Mouse (Mus musculus): ENCODE measurements around the gene Ifnlr1.
"Not testable (repeated sequence)": the region's sequence is repeated elsewhere in the genome, so short reads cannot be mapped to it uniquely, and the experiment has no call there.

Gene Ifnlr1

DNA sequence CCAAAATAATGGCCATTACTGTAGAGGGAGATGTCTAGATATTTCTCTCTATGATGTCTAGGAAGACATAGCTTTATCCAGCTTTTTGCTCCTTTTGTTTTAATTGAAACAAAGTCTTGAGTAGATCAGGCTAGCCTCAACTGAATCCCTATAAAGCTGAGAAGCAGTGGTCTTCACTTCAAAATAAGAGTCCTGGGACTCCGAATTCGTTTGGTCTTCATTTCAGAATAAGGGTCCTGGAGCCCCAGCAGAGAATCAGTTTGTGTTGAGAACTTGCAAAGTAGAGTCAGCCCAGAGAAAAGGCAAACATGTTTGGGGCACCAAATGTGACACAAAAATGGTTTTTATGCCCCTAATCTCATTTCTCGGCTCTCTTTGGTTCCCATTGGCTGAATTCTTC is 1.4 kb upstream of the Ifnlr1 start:
- in situ Hi-C loops (cut with MboI) = no loop called here

DNA sequence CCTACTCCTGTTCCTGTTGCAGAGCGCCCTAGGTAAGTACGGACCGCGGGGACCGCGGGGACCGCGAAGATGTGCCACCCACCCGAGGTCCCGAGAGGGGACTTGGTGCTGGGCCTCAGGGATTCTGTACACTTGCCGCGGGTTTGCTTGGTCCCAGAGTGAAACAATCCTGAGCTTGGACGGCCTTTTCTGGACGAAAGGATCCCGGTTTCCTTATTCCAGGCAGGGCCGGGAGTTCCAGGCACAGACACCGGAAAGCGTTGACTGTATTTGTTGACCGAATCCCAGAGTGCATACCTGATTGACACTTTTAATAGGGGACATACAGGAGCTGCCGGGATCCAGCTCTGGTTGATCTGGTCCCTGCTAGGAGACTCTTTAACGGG is 474 bp downstream of the Ifnlr1 start:
- in situ Hi-C loops (cut with MboI) = no loop called here

DNA sequence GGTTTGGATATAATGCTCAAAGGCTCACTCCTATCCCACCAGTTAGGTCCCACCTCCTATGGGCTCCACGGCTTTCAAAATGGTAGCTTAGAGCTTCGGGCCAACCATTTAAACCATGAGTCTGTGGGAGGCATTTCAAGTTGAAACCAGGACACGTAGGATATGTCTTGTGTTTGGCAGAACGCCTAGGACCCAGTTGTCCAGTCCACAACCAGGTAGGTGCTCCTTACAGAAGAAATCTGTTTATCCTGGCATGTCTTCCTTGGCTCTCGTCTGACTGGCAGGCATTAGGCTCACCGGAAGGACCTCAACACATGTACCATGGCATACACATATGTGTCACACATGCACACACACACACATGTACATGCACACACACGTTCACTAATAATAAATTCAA is 3.7 kb downstream of the Ifnlr1 start:
- in situ Hi-C loops (cut with MboI) = no loop called here

DNA sequence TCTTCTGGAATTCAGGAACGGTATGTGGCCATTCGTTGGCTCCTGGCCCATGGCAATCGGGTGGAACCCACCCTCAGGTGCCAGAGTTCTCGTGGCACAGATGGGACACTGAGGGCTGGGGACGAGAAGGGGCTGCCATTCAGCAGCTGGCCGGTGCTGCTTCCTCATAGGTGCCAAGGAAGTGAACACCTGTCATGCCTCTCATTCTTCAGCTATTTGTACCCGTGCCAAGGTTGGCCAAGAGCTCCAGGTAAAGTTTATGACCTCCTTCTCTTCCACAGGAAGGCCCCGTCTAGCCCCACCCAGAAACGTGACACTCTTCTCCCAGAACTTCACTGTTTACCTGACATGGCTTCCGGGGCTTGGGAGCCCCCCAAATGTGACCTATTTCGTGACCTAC is 4.2 kb downstream of the Ifnlr1 start:
- in situ Hi-C loops (cut with MboI) = no loop called here

DNA sequence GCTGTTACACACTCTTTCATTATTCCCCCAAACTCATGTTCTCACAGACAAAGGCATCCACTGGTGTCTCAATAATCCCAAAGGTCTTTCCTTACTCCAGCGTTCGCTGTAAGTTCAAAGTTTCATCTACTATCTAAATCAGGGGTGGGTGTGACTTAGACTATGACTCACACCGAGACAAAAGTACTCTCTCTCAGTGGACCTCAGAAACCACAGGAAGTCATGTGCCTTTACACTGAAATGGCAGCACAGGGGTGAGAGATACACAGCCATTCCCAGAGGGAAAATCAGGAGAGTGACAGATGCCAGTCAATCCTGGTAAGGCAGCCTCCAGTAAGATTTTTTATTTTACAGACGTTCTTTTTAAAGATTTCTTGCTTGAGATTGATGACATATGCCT is 6.8 kb downstream of the Ifnlr1 start:
- in situ Hi-C loops (cut with MboI) = no loop called here

DNA sequence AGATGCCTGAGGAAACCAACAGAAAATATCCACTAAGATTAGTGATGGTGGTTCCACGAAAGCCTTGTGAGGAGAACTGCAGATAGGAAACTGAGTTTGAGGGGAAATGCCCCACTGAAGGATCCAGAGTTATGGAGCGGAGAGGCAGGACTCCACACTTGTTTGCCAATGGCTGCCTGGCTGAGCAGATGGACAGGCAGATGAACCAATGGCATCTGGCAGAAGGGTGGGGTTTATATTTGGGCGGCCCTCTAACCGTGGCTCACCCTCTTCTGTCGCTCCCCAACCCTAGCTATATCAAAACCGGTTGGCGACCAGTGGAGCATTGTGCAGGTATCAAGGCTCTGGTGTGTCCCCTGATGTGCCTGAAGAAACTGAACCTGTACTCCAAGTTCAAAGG is 12.4 kb downstream of the Ifnlr1 start:
- in situ Hi-C loops (cut with MboI) = no loop called here

DNA sequence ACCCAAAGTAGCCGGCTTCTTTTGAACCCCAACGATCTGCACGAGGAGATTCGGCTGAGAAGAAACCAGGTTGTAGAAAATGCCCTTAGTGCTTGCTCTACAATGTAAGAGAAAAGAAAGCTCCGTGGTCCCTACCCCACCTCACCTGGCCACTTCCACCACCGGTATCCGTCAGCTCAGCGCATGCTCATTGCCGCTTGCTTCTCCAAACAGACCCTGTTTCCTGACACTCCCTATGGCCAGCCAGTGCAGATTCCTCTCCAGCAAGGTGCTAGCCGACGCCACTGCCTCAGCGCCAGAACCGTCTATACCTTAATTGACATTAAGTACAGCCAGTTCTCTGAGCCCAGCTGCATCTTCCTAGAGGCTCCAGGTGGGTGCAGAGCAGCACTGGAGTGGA is 17.4 kb downstream of the Ifnlr1 start:
- in situ Hi-C loops (cut with MboI) = no loop called here

DNA sequence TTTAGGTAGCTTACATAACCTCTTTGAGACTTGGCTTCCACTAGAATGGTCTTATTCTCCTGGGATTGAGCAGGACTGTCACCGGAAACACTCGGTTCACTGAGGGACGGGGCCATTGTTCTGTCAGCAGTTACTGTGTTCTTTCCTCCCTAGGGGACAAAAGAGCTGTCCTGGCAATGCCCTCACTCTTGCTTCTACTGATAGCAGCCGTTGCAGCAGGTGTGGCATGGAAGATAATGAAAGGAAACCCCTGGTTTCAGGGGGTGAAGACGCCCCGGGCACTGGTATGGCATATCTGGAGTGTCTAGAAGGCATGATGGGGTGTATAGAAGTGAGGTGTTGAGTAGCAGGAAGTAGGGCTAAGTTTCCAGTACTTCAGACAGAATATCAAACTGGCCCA is 17.9 kb downstream of the Ifnlr1 start:
- in situ Hi-C loops (cut with MboI) = no loop called here

DNA sequence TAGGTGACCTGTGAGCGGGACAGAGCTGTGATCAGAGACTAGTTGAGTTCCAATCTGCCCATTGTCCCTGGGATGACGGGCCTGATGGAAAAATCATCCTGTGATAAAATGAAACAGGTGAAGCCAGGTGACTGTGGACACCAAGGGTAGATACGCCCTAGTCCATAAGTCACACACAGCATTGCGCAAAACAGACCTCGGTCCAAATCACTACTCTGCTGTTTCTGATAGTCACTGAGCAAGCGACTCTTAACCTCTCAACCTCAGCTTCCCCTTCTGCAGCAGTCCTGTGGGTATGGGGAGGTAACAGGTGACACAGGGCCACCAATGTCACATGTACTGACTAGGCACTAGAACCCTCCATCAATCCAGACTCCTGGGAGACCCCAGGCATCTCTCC is 20.0 kb downstream of the Ifnlr1 start:
- in situ Hi-C loops (cut with MboI) = no loop called here

DNA sequence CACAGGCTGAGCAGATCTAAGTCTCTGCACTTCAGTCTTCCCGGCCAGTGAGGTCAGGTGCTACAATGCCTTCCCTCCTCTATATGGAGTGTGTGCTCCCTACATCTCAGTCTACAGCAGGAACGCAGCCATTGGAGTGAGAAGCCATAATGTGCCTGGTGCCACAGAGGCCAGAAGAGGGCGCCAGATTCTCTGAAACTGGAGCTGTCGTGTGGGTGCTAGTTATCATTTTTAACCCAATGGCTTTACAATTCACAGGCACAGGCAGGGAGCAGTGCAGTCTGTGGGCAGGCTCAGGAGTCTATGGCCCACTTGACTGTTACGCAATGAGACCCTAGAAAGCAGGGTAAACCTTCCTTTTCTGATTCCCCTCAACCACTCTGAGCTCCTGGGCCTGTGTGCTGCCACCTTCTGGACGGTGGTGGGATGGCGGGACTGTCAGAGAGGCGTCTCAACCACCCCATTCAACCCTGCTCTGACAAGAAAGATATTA is 23.0 kb downstream of the Ifnlr1 start:
- in situ Hi-C loops (cut with MboI) = no loop called here

DNA sequence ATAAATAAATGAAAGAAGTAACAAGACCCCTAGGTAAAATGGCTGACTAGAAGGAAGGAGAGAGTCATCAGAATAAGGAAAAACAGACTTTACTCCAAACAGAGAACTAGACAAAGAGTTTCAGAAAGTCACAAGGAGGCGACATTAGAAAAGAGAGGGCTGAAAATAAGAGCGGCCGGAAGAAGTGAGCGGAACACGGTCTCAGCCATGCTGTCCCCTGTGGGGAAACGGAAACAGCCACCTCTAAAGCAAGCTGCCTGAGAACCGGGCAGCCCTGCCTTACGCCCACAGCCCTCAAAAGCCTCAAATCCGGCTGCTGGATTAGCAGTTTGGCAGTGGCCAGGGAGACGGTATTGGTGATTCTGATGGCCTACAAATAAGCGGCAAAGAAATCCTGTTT is 23.5 kb downstream of the Ifnlr1 start:
- in situ Hi-C loops (cut with MboI) = no loop called here

DNA sequence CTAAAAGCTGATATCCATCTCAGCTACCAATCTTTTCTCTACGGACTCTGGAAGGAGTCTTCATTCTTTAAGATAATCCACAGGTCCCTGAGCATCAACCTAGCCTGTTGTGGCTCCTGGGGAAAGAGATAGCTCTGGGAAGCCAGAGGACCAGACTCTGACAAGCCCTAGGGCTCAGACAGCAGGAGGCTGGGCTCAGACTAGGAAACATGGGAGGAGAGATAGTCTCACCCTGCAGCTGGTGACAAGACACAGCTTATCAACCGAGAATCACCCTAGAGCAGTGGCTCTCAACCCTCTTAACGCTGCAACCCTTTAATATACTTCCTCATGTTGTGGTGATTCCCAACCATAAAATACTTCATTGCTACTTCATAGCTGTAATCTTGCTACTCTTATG is 24.3 kb downstream of the Ifnlr1 start:
- in situ Hi-C loops (cut with MboI) = no loop called here

DNA sequence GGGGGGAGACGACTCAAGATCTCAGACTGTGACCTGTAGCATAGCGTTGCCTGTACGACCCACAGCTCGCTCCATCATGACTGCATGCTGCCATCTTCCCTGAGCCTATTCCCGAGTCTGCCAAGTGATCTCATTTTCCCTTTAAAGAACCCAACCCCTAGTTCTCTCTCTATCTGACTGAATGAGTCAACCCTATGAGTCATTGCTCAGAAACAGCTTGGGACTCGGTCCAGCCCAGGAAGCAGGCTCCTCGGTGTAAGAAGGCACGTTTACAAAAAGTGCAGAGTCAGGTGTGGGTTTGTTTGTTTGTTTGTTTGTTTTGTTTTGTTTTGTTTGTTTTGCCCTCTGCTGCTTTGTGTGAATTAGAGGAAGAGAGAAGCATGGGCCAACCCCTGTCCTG is 28.7 kb downstream of the Ifnlr1 start:
- in situ Hi-C loops (cut with MboI) = no loop called here

DNA sequence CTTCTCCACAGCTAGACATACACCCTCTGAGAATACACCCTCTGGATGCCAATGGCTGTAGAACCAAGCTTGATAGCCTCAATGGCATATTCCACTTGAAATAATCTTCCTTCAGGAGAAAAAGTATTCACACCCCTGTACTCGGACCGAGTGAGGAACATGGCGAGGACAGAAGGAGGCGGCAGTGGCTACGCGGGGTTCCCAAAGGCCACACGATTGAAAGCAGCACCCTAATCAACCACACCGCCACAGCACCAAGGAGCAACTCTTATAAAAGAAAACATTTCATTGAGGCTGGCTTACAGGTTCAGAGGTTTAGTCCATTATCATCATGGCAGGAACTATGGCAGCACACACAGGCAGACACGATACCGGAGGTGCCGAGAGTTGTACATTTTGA is 30.4 kb downstream of the Ifnlr1 start:
- in situ Hi-C loops (cut with MboI) = not testable (repeated sequence)

DNA sequence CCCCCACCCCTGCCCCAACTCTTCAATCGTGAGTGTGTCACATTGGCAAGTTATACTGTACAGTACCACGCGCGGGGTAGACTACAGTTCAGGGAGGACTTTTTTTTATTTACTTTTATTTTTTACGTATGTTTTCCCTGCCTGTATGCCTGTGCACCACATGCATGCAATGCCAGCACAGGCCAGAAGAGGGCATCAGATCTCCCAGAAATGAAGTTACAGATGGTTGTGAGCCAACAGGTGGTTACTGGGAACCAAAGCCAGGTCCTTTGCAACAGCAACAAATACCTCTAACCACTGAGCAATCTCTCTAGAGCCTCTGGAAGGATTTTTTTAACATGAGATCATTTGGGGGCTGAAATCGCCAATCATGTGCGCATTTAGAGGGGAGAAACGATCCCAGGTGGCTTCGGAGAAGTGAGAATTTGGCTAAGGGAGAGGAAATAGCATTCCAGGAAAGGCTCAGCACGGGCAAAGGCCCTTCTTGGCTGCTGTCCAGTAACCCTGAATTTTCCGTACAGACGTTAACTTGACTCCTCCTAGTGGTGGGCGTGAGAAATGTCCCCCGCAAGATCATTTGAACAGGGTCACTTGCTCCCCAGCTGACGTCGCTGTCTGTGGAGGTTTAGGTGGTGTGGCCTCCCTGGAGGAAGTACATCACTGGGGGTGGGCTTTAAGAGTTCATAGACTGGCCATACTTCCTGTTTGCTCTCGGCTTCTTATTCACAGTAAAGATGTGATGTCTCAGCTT is 36.6 kb downstream of the Ifnlr1 start:
- in situ Hi-C loops (cut with MboI) = no loop called here

DNA sequence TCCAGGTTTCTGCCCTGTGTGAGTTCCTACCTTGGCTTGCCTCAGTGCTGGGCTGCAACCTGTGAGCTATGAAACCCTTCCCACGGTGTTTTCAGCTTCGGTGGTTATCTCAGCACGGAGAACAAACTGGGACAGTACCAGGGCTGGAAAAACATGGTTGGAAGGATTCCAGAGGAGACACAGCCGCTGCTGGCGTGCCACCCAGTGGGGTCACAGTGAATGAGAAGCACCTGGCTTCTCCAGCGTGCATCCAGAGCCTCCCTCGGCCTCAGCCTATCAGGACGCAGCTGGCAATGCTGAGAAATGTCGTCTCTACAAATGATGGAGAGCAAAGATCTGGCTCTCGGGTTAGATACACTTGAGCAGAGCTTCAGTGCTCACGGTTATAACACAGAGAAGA is 40.3 kb downstream of the Ifnlr1 start:
- in situ Hi-C loops (cut with MboI) = no loop called here

DNA sequence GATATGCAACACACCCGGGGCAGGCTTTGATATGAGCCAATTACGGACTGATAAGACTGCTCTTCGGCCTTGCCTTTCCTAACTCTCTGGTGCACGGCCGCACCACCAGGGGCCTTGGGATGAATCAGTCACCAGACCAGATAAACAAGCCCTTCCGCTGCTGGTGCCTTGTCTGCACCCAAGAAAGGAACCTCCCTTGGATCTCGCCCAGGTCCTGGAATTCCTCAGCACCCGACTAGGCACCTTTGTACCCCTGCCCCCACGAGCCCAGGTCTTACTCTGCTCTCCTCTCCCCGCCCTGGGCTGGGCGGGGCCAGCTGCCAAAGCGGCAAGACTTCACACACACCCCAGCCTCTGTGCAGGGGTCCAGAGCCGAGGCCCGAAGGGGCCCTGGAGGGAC is 41.7 kb downstream of the Ifnlr1 start, which contains the start of gene Il22ra1:
Gene Il22ra1, plus strand, starts transcription at position 356 of the 400 bp plus-strand sequence.
- in situ Hi-C loops (cut with MboI) = no loop called here

DNA sequence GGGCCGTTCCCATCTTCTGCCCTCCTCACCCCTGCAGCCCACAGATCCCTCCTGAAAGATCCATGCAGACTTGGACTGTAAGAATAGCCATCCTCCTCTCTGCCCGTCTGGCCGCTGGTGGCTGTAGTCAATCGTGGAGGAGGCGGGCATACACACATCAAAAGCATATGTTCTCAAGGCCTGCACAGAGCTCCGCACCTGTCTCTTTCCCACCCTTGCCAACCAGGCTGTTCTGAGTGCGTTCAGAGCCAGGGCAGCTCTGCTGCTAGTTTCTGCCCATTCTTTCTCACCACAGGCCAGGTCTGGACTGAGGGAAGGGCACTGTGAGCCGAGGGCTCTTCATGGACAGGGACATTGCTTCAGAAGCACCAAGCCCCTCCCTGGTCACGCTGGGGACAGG is 44.1 kb downstream of the Ifnlr1 start:
- in situ Hi-C loops (cut with MboI) = no loop called here

DNA sequence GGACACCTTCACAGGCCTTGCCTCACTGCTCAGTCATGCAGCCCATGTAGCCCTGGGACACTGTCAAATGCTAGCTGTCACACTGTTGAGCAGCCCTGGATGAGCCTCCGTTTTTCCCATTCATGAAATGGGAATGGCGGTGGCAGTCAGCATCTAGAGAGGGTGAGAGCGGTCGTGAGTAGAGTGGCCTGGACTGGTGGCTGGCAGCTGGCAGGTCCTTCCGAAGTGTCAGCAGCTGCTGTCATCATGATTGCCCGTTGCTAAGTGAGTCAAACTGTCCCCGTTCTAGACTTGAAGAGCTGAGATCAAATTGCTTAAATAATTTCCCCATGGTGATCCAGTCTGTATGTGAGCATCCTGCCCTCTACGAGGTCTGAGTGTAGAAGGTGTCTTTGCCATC is 44.9 kb downstream of the Ifnlr1 start:
- in situ Hi-C loops (cut with MboI) = no loop called here

DNA sequence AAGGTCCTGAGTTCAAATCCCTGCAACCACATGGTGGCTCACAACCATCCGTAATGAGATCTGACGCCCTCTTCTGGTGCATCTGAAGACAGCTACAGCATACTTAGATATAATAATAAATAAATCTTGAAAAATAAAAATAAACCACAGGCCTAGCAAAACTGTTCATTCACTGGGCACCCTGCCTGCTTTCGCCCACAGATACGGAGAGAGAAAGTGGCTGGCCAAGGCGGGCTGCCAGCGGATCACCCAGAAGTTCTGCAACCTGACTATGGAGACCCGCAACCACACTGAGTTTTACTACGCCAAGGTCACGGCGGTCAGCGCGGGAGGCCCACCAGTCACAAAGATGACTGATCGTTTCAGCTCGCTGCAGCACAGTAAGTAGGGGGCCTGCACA is 47.8 kb downstream of the Ifnlr1 start:
- in situ Hi-C loops (cut with MboI) = no loop called here

DNA sequence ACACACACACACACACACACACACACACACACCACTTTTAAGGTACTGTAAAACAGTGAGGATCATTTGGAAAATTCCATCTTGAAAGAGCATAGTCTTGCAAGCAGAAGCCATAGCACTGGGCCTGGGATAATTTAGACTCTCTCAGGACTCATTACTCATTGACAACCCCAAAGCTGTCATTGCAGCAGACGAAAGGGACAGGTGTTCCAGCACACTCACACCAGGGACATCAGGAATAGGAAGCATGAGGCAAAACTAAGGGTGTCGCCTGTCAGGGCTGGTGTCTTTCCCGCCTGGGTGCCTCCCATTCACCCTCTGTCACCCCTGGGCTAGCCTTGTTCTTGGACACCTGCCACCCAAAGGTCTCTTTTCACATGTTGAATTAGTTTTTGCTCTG is 50.8 kb downstream of the Ifnlr1 start:
- in situ Hi-C loops (cut with MboI) = no loop called here

DNA sequence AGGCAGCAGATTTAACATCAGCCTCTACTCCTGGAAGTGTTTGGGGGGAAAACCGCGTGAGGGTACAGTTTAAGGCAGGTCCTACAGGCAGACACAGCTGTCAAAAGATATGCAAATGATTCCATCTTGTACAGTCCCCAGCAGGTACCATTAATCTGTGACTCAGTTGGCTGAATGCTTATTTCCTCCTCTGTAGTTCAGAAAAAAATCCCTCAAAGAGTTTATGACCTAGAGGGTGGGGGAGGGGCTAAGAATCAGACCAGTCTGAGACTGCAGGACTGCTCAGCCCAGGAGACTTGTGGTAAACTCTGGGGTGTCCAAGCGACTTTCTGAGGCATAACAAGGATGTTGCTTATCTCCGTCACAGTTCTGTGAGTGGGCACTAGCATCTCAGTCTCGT is 52.1 kb downstream of the Ifnlr1 start:
- in situ Hi-C loops (cut with MboI) = no loop called here

DNA sequence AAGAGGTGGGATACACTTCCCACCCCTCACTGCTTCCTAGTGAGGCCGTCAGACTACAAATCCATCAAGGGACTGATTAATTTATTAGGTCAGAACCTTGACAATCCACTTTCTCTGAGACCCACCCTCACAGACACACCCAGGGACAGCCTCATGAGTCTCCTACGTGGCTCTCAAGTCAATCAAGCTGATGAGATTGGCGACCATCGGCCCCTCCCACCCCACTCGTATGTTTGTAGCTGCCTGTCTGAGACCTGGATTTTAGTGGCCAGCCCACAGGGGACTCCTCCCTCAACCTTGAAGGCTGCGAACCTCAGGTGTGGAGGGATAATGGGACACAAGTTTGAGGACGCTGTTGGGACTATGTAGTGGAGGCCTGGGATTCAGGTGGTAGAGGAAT is 53.1 kb downstream of the Ifnlr1 start:
- in situ Hi-C loops (cut with MboI) = no loop called here

DNA sequence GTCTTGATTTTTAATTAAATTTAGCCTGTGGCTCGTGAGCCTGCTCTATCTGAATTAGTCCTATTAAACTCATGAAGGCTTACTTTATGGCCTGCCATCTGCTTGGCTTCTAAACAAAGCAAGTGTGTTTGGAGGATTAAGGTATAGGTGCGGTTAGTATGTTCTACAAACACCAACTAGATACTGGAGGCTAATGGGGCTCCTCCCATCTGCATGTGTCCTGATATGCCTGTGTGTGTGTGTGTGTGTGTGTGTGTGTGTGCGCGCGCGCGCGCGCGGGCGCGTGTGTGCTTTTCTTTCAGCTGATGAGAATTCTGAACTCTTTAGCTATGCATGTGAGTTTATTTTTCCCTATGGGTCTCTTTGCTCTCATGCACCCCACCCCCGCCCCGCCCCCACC is 53.6 kb downstream of the Ifnlr1 start:
- in situ Hi-C loops (cut with MboI) = no loop called here
